Comparison of ENCODE assay signal across 8 mouse cellular contexts in the genomic region with DNA sequence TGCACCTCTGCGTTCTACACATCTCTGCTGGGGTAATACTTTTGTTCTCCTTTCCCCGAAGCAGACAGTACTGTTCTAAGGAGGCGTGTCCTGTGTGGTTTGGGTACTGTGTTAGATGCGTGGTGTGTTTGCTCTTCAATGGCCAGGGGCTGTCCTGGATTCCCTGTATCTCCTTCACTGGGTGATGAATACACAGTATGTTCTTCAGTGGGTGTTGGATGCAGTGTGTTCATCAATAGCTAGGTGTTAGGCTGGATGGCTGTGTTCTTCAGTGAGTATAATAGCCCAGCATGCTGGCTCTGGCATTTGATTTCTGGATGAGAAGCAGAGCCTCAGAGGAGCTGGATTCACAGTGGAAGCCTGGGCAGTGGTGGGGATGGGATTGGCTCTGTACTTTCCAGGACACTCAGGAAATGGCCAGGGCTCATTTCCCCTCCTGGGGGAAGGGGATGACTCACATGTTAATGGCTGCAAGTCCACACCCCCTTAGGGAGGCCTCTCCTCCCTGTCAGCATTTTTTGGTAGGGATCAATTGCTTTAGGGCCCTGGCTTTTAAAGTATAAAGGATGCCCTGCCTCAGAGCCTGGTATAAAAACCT.
A peak's percentile ranks its signal among the peaks of the same experiment; 100 is the strongest.
DNase-seq lines count a peak whose midpoint lies in the region; ATAC-seq and TF ChIP-seq lines count a peak whose summit lies in the region.
"Had no signal": no experiment of that assay in that cellular context is flagged by ENCODE, and none has a peak within 500 bp of the region (broad histone marks: within the 10 kb centered on the region; RNA-seq: fewer than 3 reads in every experiment).

No protein-coding gene starts in this region.

- no peak for TF ChIP-seq POLR2A in brain, embryonic 14.5 days (IDR thresholded peaks at IDR 0.05; ENCODE audit: borderline replicate concordance, extremely low read depth, insufficient read depth, insufficient read length, poor library complexity, severe bottlenecking)

- no peak overlapping the region for H3K4me3 ChIP-seq in kidney, postnatal 0 days (replicated peaks; ENCODE audit: low read depth, low read length)
- no peak overlapping the region for H3K4me3 ChIP-seq in midbrain, embryonic 14.5 days (replicated peaks; ENCODE audit: low read depth, low read length)
- H3K4me3 ChIP-seq: heart, embryonic 12.5 days had no signal

- H3K9me3 ChIP-seq in kidney, postnatal 0 days (replicated peaks; ENCODE audit: low read length), result no peaks in the 10 kb centered on the region
- H3K9me3 ChIP-seq in midbrain, embryonic 14.5 days (ENCODE audit: control insufficient read depth, low read length), result no peaks in the 10 kb centered on the region
- H3K9me3 ChIP-seq: heart, embryonic 12.5 days had no signal

- no peak overlapping the region for H3K9ac ChIP-seq in kidney, postnatal 0 days (ENCODE audit: low read depth, low read length)
- no peak overlapping the region for H3K9ac ChIP-seq in midbrain, embryonic 14.5 days (replicated peaks; ENCODE audit: low read length)
- H3K9ac ChIP-seq: heart, embryonic 12.5 days had no signal

- no peak for TF ChIP-seq CTCF in kidney, postnatal 0 days (IDR thresholded peaks at IDR 0.05; ENCODE audit: low read depth)
- no peak for TF ChIP-seq CTCF in brain, embryonic 14.5 days (IDR thresholded peaks at IDR 0.05; ENCODE audit: borderline replicate concordance, extremely low read depth, insufficient read depth, insufficient read length)

- H3K27me3 ChIP-seq in kidney, postnatal 0 days (ENCODE audit: insufficient read depth, low read length), result no peaks in the 10 kb centered on the region
- H3K27me3 ChIP-seq in midbrain, embryonic 14.5 days (ENCODE audit: control insufficient read depth, insufficient read depth, low read length), result no peaks in the 10 kb centered on the region
- H3K27me3 ChIP-seq: heart, embryonic 12.5 days had no signal

- H3K27ac ChIP-seq in kidney, postnatal 0 days, result no peak overlapping the region
- peak overlapping the region; percentile 32; the same call in 1 of the 2 replicates for H3K27ac ChIP-seq in midbrain, embryonic 14.5 days (replicated peaks; ENCODE audit: low read depth, low read length)

- DNase-seq in kidney, postnatal 0 days (ENCODE audit: low spot score), result peak; percentile 47
- DNase-seq in kidney, adult 8-10 months, result no peak
- DNase-seq in NIH3T3 (ENCODE audit: low read depth), result peak; percentile 45
- peak; percentile 28 for DNase-seq in brain, embryonic 14.5 days (ENCODE audit: low read depth)
- DNase-seq in midbrain, embryonic 14.5 days, result no peak
- no peak for DNase-seq in ovary, adult 18-20 months (ENCODE audit: low spot score)

- WGBS in kidney, postnatal 0 days, result 71% methylated on average over 4 of the region's 4 CpGs
- 78% methylated on average over 4 of the region's 4 CpGs for WGBS in midbrain, embryonic 14.5 days

- no peak for ATAC-seq in kidney, postnatal 0 days (replicated peaks; ENCODE audit: low FRiP score, low read depth)
- ATAC-seq in midbrain, embryonic 14.5 days (ENCODE audit: low FRiP score, low TSS enrichment), result no peak
- ATAC-seq in inflammation-experienced regulatory T-cells, adult 6 months, result no peak

- H3K4me2 ChIP-seq in kidney, postnatal 0 days (ENCODE audit: low read length), result no peak overlapping the region
- H3K4me2 ChIP-seq in midbrain, embryonic 14.5 days (ENCODE audit: low read length), result no peak overlapping the region
- H3K4me2 ChIP-seq: heart, embryonic 12.5 days had no signal

- H3K4me1 ChIP-seq in kidney, postnatal 0 days (replicated peaks; ENCODE audit: insufficient read depth, low read length), result peaks cover 4% of the 10 kb centered on the region; the same call in 1 of the 2 replicates
- H3K4me1 ChIP-seq in midbrain, embryonic 14.5 days (ENCODE audit: control insufficient read depth, insufficient read depth, low read length), result peaks cover 14% of the 10 kb centered on the region

- no peaks in the 10 kb centered on the region for H3K36me3 ChIP-seq in kidney, postnatal 0 days (ENCODE audit: insufficient read depth, low read length)
- H3K36me3 ChIP-seq in midbrain, embryonic 14.5 days (ENCODE audit: control insufficient read depth, insufficient read depth, low read length), result no peaks in the 10 kb centered on the region
- H3K36me3 ChIP-seq: heart, embryonic 12.5 days had no signal

Comparison
In these comparisons a context has a peak if more than half of its experiments do, and no peak if none do; other contexts are left out.
1. DNase-seq: peak in kidney, postnatal 0 days (single experiment), NIH3T3 (single experiment) and brain, embryonic 14.5 days (single experiment); none in kidney, adult 8-10 months (0 of 2), midbrain, embryonic 14.5 days (single experiment) and ovary, adult 18-20 months (single experiment).